Comparison of ENCODE assay signal across 8 mouse cellular contexts in genomic region chr7:100928456-100928855, GRCm38 (mm10). TPM values are rescaled to one million over a fixed set of nuclear protein-coding genes. Genes with fewer than 3 reads are reported as not detected.
A peak's percentile ranks its signal among the peaks of the same experiment; 100 is the strongest.
DNase-seq lines count a peak whose midpoint lies in the region; ATAC-seq and TF ChIP-seq lines count a peak whose summit lies in the region.
"Had no signal": no experiment of that assay in that cellular context is flagged by ENCODE, and none has a peak within 500 bp of the region (broad histone marks: within the 10 kb centered on the region; RNA-seq: fewer than 3 reads in every experiment).

No protein-coding gene starts in this region.

- 34% methylated on average over 9 of the region's 9 CpGs for WGBS in intestine, embryonic 14.5 days
- WGBS in lung, embryonic 16.5 days = 14% methylated on average over 9 of the region's 9 CpGs

- peaks cover 59% of the 10 kb centered on the region for H3K36me3 ChIP-seq in E14TG2a.4 (ENCODE audit: insufficient read depth, low read length)
- peaks cover 28% of the 10 kb centered on the region for H3K36me3 ChIP-seq in intestine, embryonic 14.5 days (ENCODE audit: control insufficient read depth, insufficient read depth, low read length)
- H3K36me3 ChIP-seq in lung, embryonic 16.5 days (ENCODE audit: control insufficient read depth, insufficient read depth, low read length) = peaks cover 4% of the 10 kb centered on the region; the same call in 1 of the 2 replicates

- H3K4me1 ChIP-seq in E14TG2a.4 (replicated peaks; ENCODE audit: low read depth, low read length) = peaks cover 80% of the 10 kb centered on the region
- peaks cover 3% of the 10 kb centered on the region; the same call in 1 of the 2 replicates for H3K4me1 ChIP-seq in brown adipose tissue, adult 24 weeks (ENCODE audit: control insufficient read depth, insufficient read depth, insufficient read length, low read length)
- H3K4me1 ChIP-seq in intestine, embryonic 14.5 days (replicated peaks; ENCODE audit: control insufficient read depth, insufficient read depth, low read length) = peaks cover 74% of the 10 kb centered on the region
- peaks cover 78% of the 10 kb centered on the region for H3K4me1 ChIP-seq in lung, embryonic 16.5 days (replicated peaks; ENCODE audit: control insufficient read depth, insufficient read depth, low read length)

- H3K4me3 ChIP-seq in E14TG2a.4 (replicated peaks; ENCODE audit: low read length) = 0 out of 2 replicates have a peak overlapping the region, but pooled peaks have one; percentile 13
- H3K4me3 ChIP-seq in brown adipose tissue, adult 24 weeks (ENCODE audit: insufficient read depth, low read depth, low read length) = peak overlapping the region; percentile 67
- H3K4me3 ChIP-seq in intestine, embryonic 14.5 days (ENCODE audit: low read depth, low read length) = peak overlapping the region; percentile 81
- H3K4me3 ChIP-seq in lung, embryonic 16.5 days (ENCODE audit: low read length) = peak overlapping the region; percentile 86

- H3K27ac ChIP-seq in brown adipose tissue, adult 24 weeks (replicated peaks; ENCODE audit: low read depth, low read length) = no peak overlapping the region
- no peak overlapping the region for H3K27ac ChIP-seq in intestine, embryonic 14.5 days (ENCODE audit: low read depth)
- H3K27ac ChIP-seq in lung, embryonic 16.5 days (ENCODE audit: low read length) = peak overlapping the region; percentile 12; the same call in 1 of the 2 replicates

- peaks cover 44% of the 10 kb centered on the region for H3K27me3 ChIP-seq in E14TG2a.4 (ENCODE audit: insufficient read depth, low read length)
- no peaks in the 10 kb centered on the region for H3K27me3 ChIP-seq in intestine, embryonic 14.5 days (replicated peaks; ENCODE audit: control insufficient read depth, insufficient read depth, low read length)
- no peaks in the 10 kb centered on the region for H3K27me3 ChIP-seq in lung, embryonic 16.5 days (ENCODE audit: control insufficient read depth, insufficient read depth, low read depth, low read length)

- TF ChIP-seq CTCF in E14TG2a.4 (conservative IDR thresholded peaks at IDR 0.05; ENCODE audit: low read length) = no peak

- ATAC-seq in intestine, embryonic 14.5 days (replicated peaks; ENCODE audit: low FRiP score, low TSS enrichment, low read depth) = no peak
- no peak for ATAC-seq in lung, embryonic 16.5 days (ENCODE audit: low read depth)
- no peak for ATAC-seq in erythroblast, adult 5-6 weeks (replicated peaks; ENCODE audit: low FRiP score, poor library complexity, severe bottlenecking)
- no peak for ATAC-seq in cerebellum, adult (ENCODE audit: insufficient number of reproducible peaks, low FRiP score, low TSS enrichment)

- peak overlapping the region; percentile 94 for H3K4me2 ChIP-seq in intestine, embryonic 14.5 days (ENCODE audit: low read length)
- peak overlapping the region; percentile 96 for H3K4me2 ChIP-seq in lung, embryonic 16.5 days (ENCODE audit: low read depth, low read length)

- no peaks in the 10 kb centered on the region for H3K9me3 ChIP-seq in E14TG2a.4 (ENCODE audit: low read length)
- no peaks in the 10 kb centered on the region for H3K9me3 ChIP-seq in intestine, embryonic 14.5 days (ENCODE audit: control insufficient read depth, low read length)
- H3K9me3 ChIP-seq in lung, embryonic 16.5 days (ENCODE audit: control insufficient read depth, low read length) = no peaks in the 10 kb centered on the region

- H3K9ac ChIP-seq in intestine, embryonic 14.5 days (ENCODE audit: low read length) = peak overlapping the region; percentile 48
- H3K9ac ChIP-seq in lung, embryonic 16.5 days (ENCODE audit: low read length) = peak overlapping the region; percentile 98

- no peak for DNase-seq in intestine, embryonic 14.5 days (ENCODE audit: low spot score)
- DNase-seq in retina, postnatal 1 day = no peak

RNA-seq across cellular contexts. Expression of gene Arhgef17, which starts 3.5 kb away (rescaled TPM):
- 2.5 and 3.3 TPM in 2 replicates for polyA plus RNA-seq in brown adipose tissue, adult 24 weeks (2012; ENCODE audit: insufficient read depth, insufficient read length, missing spikeins)
- 12.9 and 14.2 TPM in 2 replicates for polyA plus RNA-seq in intestine, embryonic 14.5 days (2014; fragmentation: Nextera tagmentation; extraction: Ambion mirVana)
- polyA plus RNA-seq in lung, embryonic 16.5 days (2015; fragmentation: Nextera tagmentation; extraction: Ambion mirVana) = 10.6 and 11.8 TPM in 2 replicates
- total RNA-seq in erythroblast, adult 5-6 weeks (2015; ENCODE audit: low replicate concordance) = 0.58 TPM in 1 of 2 replicates, not detected in the other
- not detected in 2 replicates for total RNA-seq in erythroblast, adult 5-6 weeks (2017; ENCODE audit: low replicate concordance)

RNA-seq across cellular contexts. Expression of gene P2ry6, which starts 46.0 kb away (rescaled TPM):
- 3.7 and 4.5 TPM in 2 replicates for polyA plus RNA-seq in brown adipose tissue, adult 24 weeks (2012; ENCODE audit: insufficient read depth, insufficient read length, missing spikeins)
- polyA plus RNA-seq in intestine, embryonic 14.5 days (2014; fragmentation: Nextera tagmentation; extraction: Ambion mirVana) = 11.1 and 11.9 TPM in 2 replicates
- polyA plus RNA-seq in lung, embryonic 16.5 days (2015; fragmentation: Nextera tagmentation; extraction: Ambion mirVana) = 9.1 and 10.1 TPM in 2 replicates
- 3.3 and 6.1 TPM in 2 replicates for total RNA-seq in erythroblast, adult 5-6 weeks (2015; ENCODE audit: low replicate concordance)
- 0.42 and 0.94 TPM in 2 replicates for total RNA-seq in erythroblast, adult 5-6 weeks (2017; ENCODE audit: low replicate concordance)
- total RNA-seq: hematopoietic stem cell, adult 5-6 weeks had no signal

Comparison
In these comparisons a context has a peak if more than half of its experiments do, and no peak if none do; other contexts are left out.
1. H3K4me3 ChIP-seq: peak in every context shown above with its lines; median percentile 86 in lung, embryonic 16.5 days; 81 in intestine, embryonic 14.5 days; 67 in brown adipose tissue, adult 24 weeks; 13 in E14TG2a.4.